9 mouse cellular contexts compared by ENCODE assay signal in genomic region chr5:148608178-148608577, GRCm38 (mm10). TPM values are rescaled to one million over a fixed set of nuclear protein-coding genes. Genes with fewer than 3 reads are reported as not detected.
A peak's percentile ranks its signal among the peaks of the same experiment; 100 is the strongest.
DNase-seq lines count a peak whose midpoint lies in the region; ATAC-seq and TF ChIP-seq lines count a peak whose summit lies in the region.
"Had no signal": no experiment of that assay in that cellular context is flagged by ENCODE, and none has a peak within 500 bp of the region (broad histone marks: within the 10 kb centered on the region; RNA-seq: fewer than 3 reads in every experiment).

No protein-coding gene starts in this region.

- no peaks in the 10 kb centered on the region for H3K27me3 ChIP-seq in hindbrain, postnatal 0 days (ENCODE audit: insufficient read depth, low read length)
- no peaks in the 10 kb centered on the region for H3K27me3 ChIP-seq in hindbrain, embryonic 11.5 days (ENCODE audit: control insufficient read depth, insufficient read depth, low read length)
- H3K27me3 ChIP-seq in embryonic facial prominence, embryonic 12.5 days = no peaks in the 10 kb centered on the region
- H3K27me3 ChIP-seq: liver, embryonic 13.5 days had no signal

- peaks cover under 1% of the 10 kb centered on the region; the same call in 1 of the 2 replicates for H3K9me3 ChIP-seq in hindbrain, postnatal 0 days (ENCODE audit: low read length)
- no peaks in the 10 kb centered on the region for H3K9me3 ChIP-seq in hindbrain, embryonic 11.5 days (ENCODE audit: control insufficient read depth, low read length)
- H3K9me3 ChIP-seq in embryonic facial prominence, embryonic 12.5 days = no peaks in the 10 kb centered on the region
- H3K9me3 ChIP-seq: liver, embryonic 13.5 days had no signal

- intact Hi-C loops in heart, postnatal 14 days (cut with DNase I) = no loop called here

- no peak overlapping the region for H3K4me2 ChIP-seq in hindbrain, postnatal 0 days (ENCODE audit: low read depth, low read length)
- no peak overlapping the region for H3K4me2 ChIP-seq in hindbrain, embryonic 11.5 days (replicated peaks; ENCODE audit: low read depth, low read length)
- no peak overlapping the region for H3K4me2 ChIP-seq in embryonic facial prominence, embryonic 12.5 days (replicated peaks)
- H3K4me2 ChIP-seq: liver, embryonic 13.5 days had no signal

- no peak overlapping the region for H3K27ac ChIP-seq in hindbrain, postnatal 0 days
- no peak overlapping the region for H3K27ac ChIP-seq in hindbrain, embryonic 11.5 days (ENCODE audit: low read depth, low read length)
- H3K27ac ChIP-seq in embryonic facial prominence, embryonic 12.5 days = 0 out of 2 replicates have a peak overlapping the region, but pooled peaks have one; percentile 72
- H3K27ac ChIP-seq: liver, embryonic 13.5 days had no signal

- H3K9ac ChIP-seq in hindbrain, postnatal 0 days (replicated peaks; ENCODE audit: low read length) = no peak overlapping the region
- H3K9ac ChIP-seq in hindbrain, embryonic 11.5 days (ENCODE audit: low read depth, low read length) = no peak overlapping the region
- no peak overlapping the region for H3K9ac ChIP-seq in embryonic facial prominence, embryonic 12.5 days
- H3K9ac ChIP-seq: liver, embryonic 13.5 days had no signal

- TF ChIP-seq CTCF in hindbrain, postnatal 0 days (IDR thresholded peaks at IDR 0.05; ENCODE audit: low read depth) = no peak
- no peak for TF ChIP-seq CTCF in lung, adult 2 months (IDR thresholded peaks at IDR 0.05; ENCODE audit: insufficient read depth, low read length)

- peak; percentile 51 for DNase-seq in hindbrain, postnatal 0 days (ENCODE audit: low spot score)
- no peak for DNase-seq in hindbrain, embryonic 11.5 days (ENCODE audit: low spot score)
- peak; percentile 71 to 77 for DNase-seq in heart, postnatal 14 days
- peak; percentile 29 for DNase-seq in lung, adult 2 months
- no peak for DNase-seq in cerebellum, postnatal 36 days
- DNase-seq in spleen, postnatal 10 days (ENCODE audit: low spot score in 2 of 2) = no peak
- DNase-seq: liver, embryonic 13.5 days had no signal

- H3K4me3 ChIP-seq in hindbrain, postnatal 0 days (ENCODE audit: low read length) = no peak overlapping the region
- no peak overlapping the region for H3K4me3 ChIP-seq in hindbrain, embryonic 11.5 days (ENCODE audit: low read depth, low read length)
- no peak overlapping the region for H3K4me3 ChIP-seq in embryonic facial prominence, embryonic 12.5 days
- H3K4me3 ChIP-seq in lung, adult 2 months (replicated peaks; ENCODE audit: extremely low read depth, low read depth, low read length) = no peak overlapping the region
- H3K4me3 ChIP-seq: liver, embryonic 13.5 days had no signal

- ATAC-seq in hindbrain, postnatal 0 days = peak; percentile 27; the same call in 1 of the 2 replicates
- ATAC-seq in hindbrain, embryonic 11.5 days (ENCODE audit: low FRiP score) = no peak
- ATAC-seq in embryonic facial prominence, embryonic 12.5 days (ENCODE audit: insufficient number of reproducible peaks, insufficient read depth, low FRiP score, low TSS enrichment) = peak; percentile 86
- ATAC-seq in activated CD4-positive, CD25-positive, alpha-beta regulatory T cell, adult 4 months = no peak

- H3K36me3 ChIP-seq in hindbrain, postnatal 0 days (ENCODE audit: insufficient read depth, low read length) = no peaks in the 10 kb centered on the region
- no peaks in the 10 kb centered on the region for H3K36me3 ChIP-seq in hindbrain, embryonic 11.5 days (ENCODE audit: control insufficient read depth, insufficient read depth, low read length)
- H3K36me3 ChIP-seq in embryonic facial prominence, embryonic 12.5 days = no peaks in the 10 kb centered on the region
- H3K36me3 ChIP-seq: liver, embryonic 13.5 days had no signal

- no peak for TF ChIP-seq POLR2A in lung, adult 2 months (IDR thresholded peaks at IDR 0.05; ENCODE audit: borderline replicate concordance, extremely low read depth, low read depth, low read length)

- peaks cover 8% of the 10 kb centered on the region for H3K4me1 ChIP-seq in hindbrain, postnatal 0 days (ENCODE audit: insufficient read depth, low read length)
- no peaks in the 10 kb centered on the region for H3K4me1 ChIP-seq in hindbrain, embryonic 11.5 days (replicated peaks; ENCODE audit: control insufficient read depth, insufficient read depth, low read length)
- peaks cover 19% of the 10 kb centered on the region for H3K4me1 ChIP-seq in embryonic facial prominence, embryonic 12.5 days
- no peaks in the 10 kb centered on the region for H3K4me1 ChIP-seq in lung, adult 2 months (ENCODE audit: control insufficient read depth, insufficient read depth, low read length)
- H3K4me1 ChIP-seq: liver, embryonic 13.5 days had no signal

- WGBS in hindbrain, postnatal 0 days = 28% methylated on average over 9 of the region's 9 CpGs
- WGBS in hindbrain, embryonic 11.5 days = 59% methylated on average over 9 of the region's 9 CpGs
- 13% methylated on average over 9 of the region's 9 CpGs for WGBS in embryonic facial prominence, embryonic 12.5 days
- WGBS in lung, adult 2 months = 40% methylated on average over 9 of the region's 9 CpGs

RNA-seq across cellular contexts. Expression of gene Ubl3, which starts 55.6 kb away (rescaled TPM):
- 155 and 157 TPM in 2 replicates for total RNA-seq in hindbrain, postnatal 0 days (2014; rRNA removed)
- polyA plus RNA-seq in hindbrain, postnatal 0 days (2015; fragmentation: Nextera tagmentation; extraction: Ambion mirVana) = 108 and 115 TPM in 2 replicates
- 76.6 and 82.7 TPM in 2 replicates for polyA plus RNA-seq in hindbrain, embryonic 11.5 days (2014; fragmentation: Nextera tagmentation; extraction: Ambion mirVana)
- polyA plus RNA-seq in embryonic facial prominence, embryonic 12.5 days (2016; fragmentation: Nextera tagmentation; extraction: Ambion mirVana) = 79.3 and 85.3 TPM in 2 replicates
- 10 to 100 TPM; 84.6 to 95.6 TPM for total RNA-seq in heart, postnatal 14 days (2021)
- 113 and 118 TPM in 2 replicates for polyA plus RNA-seq in lung, adult 2 months (2012; rRNA removed)
- 100 to 1,000 TPM in 1 of 2 experiments, 10 to 100 TPM in 1; 86.3 to 124 TPM for polyA plus RNA-seq in activated CD4-positive, CD25-positive, alpha-beta regulatory T cell, adult 4 months (2017; shearing (Covaris generic))

Comparison
In these comparisons a context has a peak if more than half of its experiments do, and no peak if none do; other contexts are left out.
1. ATAC-seq: peak in hindbrain, postnatal 0 days (single experiment) and embryonic facial prominence, embryonic 12.5 days (single experiment); none in hindbrain, embryonic 11.5 days (single experiment) and activated CD4-positive, CD25-positive, alpha-beta regulatory T cell, adult 4 months (single experiment).
2. DNase-seq: peak in hindbrain, postnatal 0 days (single experiment), heart, postnatal 14 days (2 of 2) and lung, adult 2 months (single experiment); none in hindbrain, embryonic 11.5 days (single experiment), cerebellum, postnatal 36 days (0 of 2) and spleen, postnatal 10 days (0 of 2).